Mouse (Mus musculus) CD4-positive helper T cell, adult 2 months (primary cell): ENCODE measurements around the gene Rin3.

ENCODE experiments used
- DNase-seq: peaks from one replicate; pipeline ENCODE4 v3.0.0-alpha.2; 2012; ENCODE audit warnings: low read depth, missing footprints, low spot score

Gene Rin3

GRCm38 (mm10) chr12:102280867-102281503, 1.9 kb upstream of the Rin3 start:
- DNase-seq: no peak

GRCm38 (mm10) chr12:102282126-102282525, 722 bp upstream of the Rin3 start:
- no peak for DNase-seq

- DNase-seq: peak; percentile 20
Measured at GRCm38 (mm10) chr12:102283483-102284266, 827 bp downstream of the Rin3 start.

GRCm38 (mm10) chr12:102284267-102284610, 1.4 kb downstream of the Rin3 start:
- DNase-seq: no peak

GRCm38 (mm10) chr12:102284618-102285159, 1.8 kb downstream of the Rin3 start:
- DNase-seq: no peak

- no peak for DNase-seq
Measured at GRCm38 (mm10) chr12:102285318-102285717, 2.5 kb downstream of the Rin3 start.

- DNase-seq: no peak
Measured at GRCm38 (mm10) chr12:102285779-102286178, 2.9 kb downstream of the Rin3 start.

GRCm38 (mm10) chr12:102286681-102287414, 4.0 kb downstream of the Rin3 start:
- no peak for DNase-seq

GRCm38 (mm10) chr12:102287904-102288602, 5.2 kb downstream of the Rin3 start:
- no peak for DNase-seq

- DNase-seq: no peak
Measured at GRCm38 (mm10) chr12:102288846-102289245, 6.0 kb downstream of the Rin3 start.

GRCm38 (mm10) chr12:102289568-102289967, 6.7 kb downstream of the Rin3 start:
- no peak for DNase-seq

GRCm38 (mm10) chr12:102290662-102291061, 7.8 kb downstream of the Rin3 start:
- DNase-seq: no peak

- DNase-seq: no peak
Measured at GRCm38 (mm10) chr12:102291686-102292085, 8.8 kb downstream of the Rin3 start.

- no peak for DNase-seq
Measured at GRCm38 (mm10) chr12:102292501-102293215, 9.8 kb downstream of the Rin3 start.

GRCm38 (mm10) chr12:102294634-102295033, 11.8 kb downstream of the Rin3 start:
- DNase-seq: no peak

- peak; percentile 73 for DNase-seq
Measured at GRCm38 (mm10) chr12:102295230-102295629, 12.4 kb downstream of the Rin3 start.

GRCm38 (mm10) chr12:102295662-102296061, 12.8 kb downstream of the Rin3 start:
- no peak for DNase-seq

GRCm38 (mm10) chr12:102296361-102296760, 13.5 kb downstream of the Rin3 start:
- DNase-seq: no peak

- DNase-seq: no peak
Measured at GRCm38 (mm10) chr12:102296967-102297366, 14.1 kb downstream of the Rin3 start.

- DNase-seq: no peak
Measured at GRCm38 (mm10) chr12:102299209-102299608, 16.4 kb downstream of the Rin3 start.

GRCm38 (mm10) chr12:102301585-102301984, 18.7 kb downstream of the Rin3 start:
- DNase-seq: no peak
